Mouse (Mus musculus) mouse embryonic stem cell (cell line): Measurements from ENCODE around the gene Dnph1.

Experiments used
- in situ Hi-C, 2 experiments: fragments of 300-500 bp; cut with MboI; formaldehyde crosslinking; loops; 1 replicate in 1 of 2; 3 replicates in 1 of 2; pipeline ENCODE4 v1.14.3; 2019 to 2020; ENCODE audit warnings: low sequenced_read_pairs in 2 of 2, low pct_unique_long_range_greater_than_20kb in 1 of 2, mixed read lengths in 1 of 2; ENCODE audit not compliant: unreplicated experiment in 1 of 2

The Dnph1 gene

GRCm38 (mm10) chr17:46547923-46548322, 51.4 kb downstream of the Dnph1 start:
- in situ Hi-C loops = no loop called here

GRCm38 (mm10) chr17:46548741-46549140, 52.2 kb downstream of the Dnph1 start:
- in situ Hi-C loops = no loop called here

- in situ Hi-C loops = no loop called here
Measured at GRCm38 (mm10) chr17:46549193-46549592, 52.7 kb downstream of the Dnph1 start.
